Mouse (Mus musculus) heart, postnatal 0 days (tissue): Measurements from ENCODE around the gene Rec8.

Experiments
- CTCF ChIP-seq: IDR thresholded peaks from 2 replicates; pipeline ENCODE4 v1.5.1; 2016; ENCODE audit warnings: antibody characterized with exemption, control low read depth, low read depth
- EP300 ChIP-seq: IDR thresholded peaks from 2 replicates; pipeline ENCODE4 v1.6.1; 2016; ENCODE audit warnings: antibody characterized with exemption, low read depth

DNA sequence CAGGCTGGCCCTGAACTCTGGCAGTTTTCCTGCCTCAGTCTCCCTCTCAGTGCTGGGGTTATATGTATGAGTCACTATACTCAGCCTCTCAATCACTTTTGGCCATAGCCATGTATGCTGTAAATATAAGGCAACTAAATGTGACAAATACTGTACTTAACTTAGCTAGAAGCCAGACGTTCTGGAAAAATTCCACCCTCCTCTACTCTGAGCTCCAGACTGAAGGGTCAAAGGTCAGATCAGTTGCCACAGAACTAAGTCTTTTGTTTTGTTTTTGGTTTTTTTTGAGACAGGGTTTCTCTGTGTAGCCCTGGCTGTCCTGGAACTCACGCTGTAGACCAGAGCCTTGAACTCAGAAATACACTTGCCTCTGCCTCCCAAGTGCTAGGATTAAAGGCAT is 2.0 kb upstream of the Rec8 start:
- no peak for TF ChIP-seq EP300
- no peak for TF ChIP-seq CTCF
